Mouse (Mus musculus) lung, postnatal 0 days (tissue): ENCODE results near the gene Tmem252.

Source experiments
- CTCF ChIP-seq: IDR thresholded peaks from 2 replicates; pipeline ENCODE4 v1.5.1; 2016; ENCODE audit warnings: antibody characterized with exemption, mild to moderate bottlenecking
- EP300 ChIP-seq: IDR thresholded peaks from 2 replicates; pipeline ENCODE4 v1.6.1; 2016; ENCODE audit warnings: antibody characterized with exemption, mild to moderate bottlenecking, control low read depth

GRCm38 (mm10) chr19:24686411-24686810, 12.6 kb downstream of the Tmem252 start:
- TF ChIP-seq CTCF (no peak), EP300 (no peak)
